9 mouse cellular contexts compared by ENCODE assay signal in genomic region chr4:100998145-100998544, GRCm38 (mm10). TPM values are rescaled to one million over a fixed set of nuclear protein-coding genes. Genes with fewer than 3 reads are reported as not detected.
DNase-seq lines count a peak whose midpoint lies in the region; ATAC-seq and TF ChIP-seq lines count a peak whose summit lies in the region.
"Had no signal": no experiment of that assay in that cellular context is flagged by ENCODE, and none has a peak within 500 bp of the region (broad histone marks: within the 10 kb centered on the region; RNA-seq: fewer than 3 reads in every experiment).

No protein-coding gene starts in this region.

- no peak overlapping the region for H3K9ac ChIP-seq in forebrain, embryonic 11.5 days (ENCODE audit: low read length)
- H3K9ac ChIP-seq in lung, embryonic 14.5 days, result no peak overlapping the region
- H3K9ac ChIP-seq: neural tube, embryonic 12.5 days had no signal

- TF ChIP-seq CTCF in lung, embryonic 14.5 days (IDR thresholded peaks at IDR 0.05; ENCODE audit: low read depth), result peak; percentile 95

- WGBS in forebrain, embryonic 11.5 days, result 23% methylated on average over 2 of the region's 2 CpGs
- WGBS in lung, embryonic 14.5 days, result 13% methylated on average over 2 of the region's 2 CpGs

- H3K27ac ChIP-seq in forebrain, embryonic 11.5 days (ENCODE audit: low read depth, low read length), result no peak overlapping the region
- no peak overlapping the region for H3K27ac ChIP-seq in lung, embryonic 14.5 days (ENCODE audit: low read depth)
- H3K27ac ChIP-seq: neural tube, embryonic 12.5 days had no signal

- peak; percentile 38 for DNase-seq in ovary, postnatal 36 days (ENCODE audit: low spot score)
- no peak for DNase-seq in ovary, adult 18-20 months (ENCODE audit: low spot score)
- peak; percentile 28 for DNase-seq in adrenal gland, postnatal 25 days
- DNase-seq in forebrain, embryonic 11.5 days (ENCODE audit: low spot score), result peak; percentile 68
- peak; percentile 70 for DNase-seq in kidney, postnatal 10 days
- peak; percentile 90 for DNase-seq in lung, embryonic 14.5 days
- peak; percentile 75 to 81 for DNase-seq in right cerebral cortex, adult 2 months (ENCODE audit: low spot score in 2 of 2)

- H3K4me3 ChIP-seq in forebrain, embryonic 11.5 days (ENCODE audit: low read depth, low read length), result no peak overlapping the region
- H3K4me3 ChIP-seq in lung, embryonic 14.5 days (ENCODE audit: low read depth, low read length), result no peak overlapping the region
- H3K4me3 ChIP-seq: erythroblast, embryonic 14.5 days; neural tube, embryonic 12.5 days had no signal

- H3K36me3 ChIP-seq in forebrain, embryonic 11.5 days (ENCODE audit: control insufficient read depth, insufficient read depth, low read length), result peaks cover 3% of the 10 kb centered on the region; the same call in 1 of the 2 replicates
- H3K36me3 ChIP-seq in lung, embryonic 14.5 days (ENCODE audit: insufficient read depth), result peaks cover 39% of the 10 kb centered on the region

- H3K27me3 ChIP-seq in forebrain, embryonic 11.5 days (ENCODE audit: control insufficient read depth, insufficient read depth, low read length), result no peaks in the 10 kb centered on the region
- no peaks in the 10 kb centered on the region for H3K27me3 ChIP-seq in lung, embryonic 14.5 days (ENCODE audit: insufficient read depth, low read length)
- H3K27me3 ChIP-seq: neural tube, embryonic 12.5 days had no signal

- ATAC-seq in forebrain, embryonic 11.5 days (replicated peaks; ENCODE audit: low FRiP score), result no peak
- peak; percentile 59; the same call in 1 of the 2 replicates for ATAC-seq in lung, embryonic 14.5 days (ENCODE audit: insufficient read depth)

- no peaks in the 10 kb centered on the region; the same call in 1 of the 2 replicates for H3K4me1 ChIP-seq in forebrain, embryonic 11.5 days (replicated peaks; ENCODE audit: control insufficient read depth, insufficient read depth, low read length)
- no peaks in the 10 kb centered on the region for H3K4me1 ChIP-seq in lung, embryonic 14.5 days (ENCODE audit: insufficient read depth)
- H3K4me1 ChIP-seq: neural tube, embryonic 12.5 days had no signal

- H3K9me3 ChIP-seq in forebrain, embryonic 11.5 days (ENCODE audit: control insufficient read depth, low read length), result no peaks in the 10 kb centered on the region
- no peaks in the 10 kb centered on the region for H3K9me3 ChIP-seq in lung, embryonic 14.5 days (ENCODE audit: low read depth, low read length)
- H3K9me3 ChIP-seq: neural tube, embryonic 12.5 days had no signal

- no peak overlapping the region for H3K4me2 ChIP-seq in forebrain, embryonic 11.5 days (ENCODE audit: low read depth, low read length, severe bottlenecking)
- H3K4me2 ChIP-seq in lung, embryonic 14.5 days, result no peak overlapping the region
- H3K4me2 ChIP-seq: neural tube, embryonic 12.5 days had no signal

RNA-seq across cellular contexts. Expression of gene Gm10577, which starts 22.4 kb away (rescaled TPM):
- total RNA-seq in adrenal gland, postnatal 25 days (2021), result not detected in 2 replicates
- polyA plus RNA-seq in forebrain, embryonic 11.5 days (2014; fragmentation: Nextera tagmentation; extraction: Ambion mirVana), result not detected in 2 replicates
- polyA plus RNA-seq in lung, embryonic 14.5 days (2014; fragmentation: Nextera tagmentation; extraction: Ambion mirVana), result not detected in 2 replicates
- polyA plus RNA-seq: erythroblast, embryonic 14.5 days; neural tube, embryonic 12.5 days had no signal
